Mouse (Mus musculus): ENCODE measurements at regions not wholly inside any gene's neighbourhood (a gene's known extent, or its start where the extent isn't known, plus 50 kb on each side); places are given as distances from the start of the nearest gene placed in this dataset.

- Histone ChIP-seq H3K4me3 (no peak overlapping the region), H3K4me1 (no peaks in the 10 kb centered on the region), H3K27ac (no peak overlapping the region), H3K4me2 (no peak overlapping the region), H3K9me3 (replicated peaks) (no peaks in the 10 kb centered on the region), H3K9ac (no peak overlapping the region), H3K36me3 (ENCODE audit: poor library complexity, severe bottlenecking) (no peaks in the 10 kb centered on the region), H3K27me3 (no peaks in the 10 kb centered on the region)
- no peak for ATAC-seq
- 82% methylated on average over 6 of the region's 6 CpGs for WGBS
Observed at GRCm38 (mm10) chr17:83158053-83158452, 57.0 kb upstream of the Pkdcc start.

GRCm38 (mm10) chr17:83158652-83159051 lies 56.4 kb upstream of the Pkdcc start:
- H3K27ac ChIP-seq: no peak overlapping the region
- no peaks in the 10 kb centered on the region for H3K36me3 ChIP-seq (ENCODE audit: poor library complexity, severe bottlenecking)
- no peaks in the 10 kb centered on the region for H3K27me3 ChIP-seq
- no peaks in the 10 kb centered on the region for H3K9me3 ChIP-seq (replicated peaks)
- H3K4me3 ChIP-seq: no peak overlapping the region
- no peak overlapping the region for H3K4me2 ChIP-seq
- no peaks in the 10 kb centered on the region for H3K4me1 ChIP-seq
- no peak overlapping the region for H3K9ac ChIP-seq
- WGBS: 85% methylated on average over 10 of the region's 10 CpGs
- ATAC-seq: no peak

- 93% methylated on average over 4 of the region's 4 CpGs for WGBS
Observed at GRCm38 (mm10) chr17:83159634-83160033, 55.5 kb upstream of the Pkdcc start.

DNA sequence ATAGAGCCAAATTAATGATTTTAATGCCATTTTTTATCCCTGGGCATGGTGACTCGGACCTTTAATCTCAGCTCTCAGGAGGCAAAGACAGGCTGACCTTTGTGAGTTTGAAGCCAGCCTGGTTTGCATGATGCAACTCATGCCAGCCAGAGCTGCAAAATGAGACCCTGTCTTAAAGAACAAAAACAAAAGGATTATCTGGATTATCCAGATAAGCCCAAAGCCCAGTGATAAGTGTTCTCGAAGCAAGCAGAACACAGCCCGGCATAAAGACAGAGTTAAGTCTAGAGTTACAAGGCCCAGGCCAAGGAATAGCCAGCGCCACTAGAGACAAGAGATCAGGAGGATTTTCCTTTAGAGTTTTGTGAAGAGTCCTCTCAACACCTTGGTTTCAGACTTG lies 54.8 kb upstream of the Pkdcc start:
- 53% methylated on average over 4 of the region's 4 CpGs for WGBS
- peaks cover 6% of the 10 kb centered on the region; the same call in 1 of the 2 replicates for H3K4me1 ChIP-seq
- H3K27ac ChIP-seq: no peak overlapping the region
- no peak overlapping the region for H3K9ac ChIP-seq
- no peak for ATAC-seq
- H3K27me3 ChIP-seq: peaks cover 2% of the 10 kb centered on the region; the same call in 1 of the 2 replicates
- no peak overlapping the region for H3K4me3 ChIP-seq
- H3K4me2 ChIP-seq: no peak overlapping the region
- no peaks in the 10 kb centered on the region for H3K9me3 ChIP-seq (replicated peaks)
- no peaks in the 10 kb centered on the region for H3K36me3 ChIP-seq (ENCODE audit: poor library complexity, severe bottlenecking)

More at GRCm38 (mm10) chr17:83159634-83160033, 55.5 kb upstream of the Pkdcc start:
- peaks cover 6% of the 10 kb centered on the region; the same call in 1 of the 2 replicates for H3K4me1 ChIP-seq
- no peaks in the 10 kb centered on the region for H3K9me3 ChIP-seq (replicated peaks)
- ATAC-seq: no peak
- no peak overlapping the region for H3K27ac ChIP-seq
- no peak overlapping the region for H3K9ac ChIP-seq
- no peak overlapping the region for H3K4me3 ChIP-seq
- no peaks in the 10 kb centered on the region for H3K27me3 ChIP-seq
- H3K4me2 ChIP-seq: no peak overlapping the region
- H3K36me3 ChIP-seq (ENCODE audit: poor library complexity, severe bottlenecking): no peaks in the 10 kb centered on the region

DNA sequence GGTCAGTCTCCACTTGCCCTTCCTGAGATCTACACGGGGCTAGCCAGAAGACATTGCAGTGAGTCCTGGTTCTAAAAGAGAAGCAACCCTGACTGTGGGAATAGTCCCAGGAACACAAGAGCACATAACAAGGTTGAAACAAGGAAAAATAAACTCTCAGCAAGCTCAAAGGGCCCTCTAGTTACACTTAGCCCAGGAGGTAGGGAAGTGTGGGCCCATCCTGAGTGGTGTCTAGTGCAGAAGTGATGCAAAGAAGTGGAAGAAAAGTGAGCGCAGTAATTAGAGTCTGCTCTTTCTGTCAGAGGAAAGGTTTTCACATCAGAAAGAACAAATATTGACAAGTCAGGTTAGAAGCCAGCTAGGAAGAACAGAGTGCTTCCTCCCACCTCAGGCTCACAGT lies 53.4 kb upstream of the Pkdcc start:
- no peak for ATAC-seq
- no peak overlapping the region for H3K27ac ChIP-seq

DNA sequence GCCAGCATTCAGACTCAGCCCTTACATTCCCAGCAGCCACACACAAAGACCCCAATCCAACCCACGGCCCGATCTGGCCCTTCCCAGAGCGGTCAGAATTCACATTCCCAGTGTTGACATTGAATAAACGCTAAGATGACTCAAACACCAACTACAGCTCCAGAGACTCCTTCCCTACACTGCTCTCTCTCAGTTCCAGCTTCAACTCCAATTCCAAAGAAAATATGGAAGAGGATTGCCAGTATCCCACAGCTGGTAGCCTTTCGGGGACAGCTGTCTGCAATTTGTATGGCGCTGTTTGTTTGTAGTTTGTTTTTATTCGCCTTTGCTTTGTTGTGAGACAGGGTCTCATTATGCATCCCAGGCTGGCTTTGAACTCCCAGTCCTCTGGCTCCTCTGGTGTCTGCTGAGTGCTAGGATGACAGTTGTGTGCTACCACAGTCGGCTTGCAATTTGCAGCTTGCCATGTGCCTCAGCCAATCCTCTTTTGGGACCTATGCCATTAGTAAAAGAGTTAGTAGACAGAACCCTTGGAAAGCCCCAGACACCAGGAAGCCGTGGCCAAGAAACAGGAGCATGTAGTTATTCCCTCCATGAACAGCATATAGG lies 51.0 kb upstream of the Pkdcc start:
- Histone ChIP-seq H3K4me2 (no peak overlapping the region), H3K9me3 (replicated peaks) (no peaks in the 10 kb centered on the region), H3K36me3 (ENCODE audit: poor library complexity, severe bottlenecking) (no peaks in the 10 kb centered on the region), H3K4me3 (no peak overlapping the region), H3K27ac (no peak overlapping the region), H3K4me1 (peaks cover 23% of the 10 kb centered on the region), H3K9ac (no peak overlapping the region), H3K27me3 (peaks cover 7% of the 10 kb centered on the region; the same call in 1 of the 2 replicates)
- WGBS: 59% methylated on average over 9 of the region's 9 CpGs
- no peak; the same call in 1 of the 2 replicates for ATAC-seq

More for the DNA sequence above, 53.4 kb upstream of the Pkdcc start:
- no peaks in the 10 kb centered on the region for H3K9me3 ChIP-seq (replicated peaks)
- H3K9ac ChIP-seq: no peak overlapping the region
- no peaks in the 10 kb centered on the region for H3K36me3 ChIP-seq (ENCODE audit: poor library complexity, severe bottlenecking)
- whole genome bisulfite sequencing: 83% methylated on average over 2 of the region's 2 CpGs
- H3K27me3 ChIP-seq: peaks cover 7% of the 10 kb centered on the region; the same call in 1 of the 2 replicates
- H3K4me2 ChIP-seq: no peak overlapping the region
- H3K4me1 ChIP-seq: peaks cover 15% of the 10 kb centered on the region
- no peak overlapping the region for H3K4me3 ChIP-seq

DNA sequence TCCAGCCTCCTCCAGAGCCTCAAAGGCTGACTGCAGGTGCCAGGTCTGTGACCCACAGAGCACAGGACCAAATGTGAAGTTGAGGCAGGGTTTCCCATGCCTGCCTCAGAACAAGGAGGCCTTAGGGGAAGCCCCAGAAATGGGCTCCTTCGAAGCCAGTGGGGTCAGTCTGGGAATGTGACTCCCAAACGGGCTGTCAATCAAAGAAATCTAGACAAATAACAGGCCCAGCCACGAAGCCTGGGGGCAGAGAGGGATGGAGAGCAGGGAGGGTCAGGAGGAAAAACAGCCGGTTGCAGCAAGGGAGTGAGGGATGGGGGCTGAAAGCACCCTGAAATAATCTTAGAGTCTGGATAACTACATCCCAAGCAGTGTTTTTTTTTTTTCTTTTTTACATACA lies 50.4 kb upstream of the Pkdcc start:
- H3K9me3 ChIP-seq (replicated peaks): no peaks in the 10 kb centered on the region
- H3K4me1 ChIP-seq: peaks cover 23% of the 10 kb centered on the region
- peaks cover 7% of the 10 kb centered on the region; the same call in 1 of the 2 replicates for H3K27me3 ChIP-seq
- no peak overlapping the region for H3K4me3 ChIP-seq
- H3K36me3 ChIP-seq (ENCODE audit: poor library complexity, severe bottlenecking): no peaks in the 10 kb centered on the region
- H3K9ac ChIP-seq: no peak overlapping the region
- 22% methylated on average over 4 of the region's 4 CpGs for WGBS
- H3K4me2 ChIP-seq: no peak overlapping the region
- H3K27ac ChIP-seq: no peak overlapping the region
- ATAC-seq: no peak

- H3K9me3 ChIP-seq (replicated peaks): no peaks in the 10 kb centered on the region
- H3K4me3 ChIP-seq: no peak overlapping the region
- H3K9ac ChIP-seq: no peak overlapping the region
- H3K27me3 ChIP-seq: peaks cover 7% of the 10 kb centered on the region; the same call in 1 of the 2 replicates
- H3K36me3 ChIP-seq (ENCODE audit: poor library complexity, severe bottlenecking): no peaks in the 10 kb centered on the region
- no peak overlapping the region for H3K4me2 ChIP-seq
- WGBS: 79% methylated on average over 4 of the region's 4 CpGs
- H3K4me1 ChIP-seq: peaks cover 23% of the 10 kb centered on the region
- no peak for ATAC-seq
- no peak overlapping the region for H3K27ac ChIP-seq
Observed at GRCm38 (mm10) chr17:83165140-83165539, 50.0 kb upstream of the Pkdcc start.
